Mouse (Mus musculus): Measurements from ENCODE around the gene Gpr19. TPM values are rescaled to one million over a fixed set of nuclear protein-coding genes. Genes with fewer than 3 reads are reported as not detected.

Gpr19 gene
- polyA plus RNA-seq, 1 experiment from 2014 or later, result 11.1 TPM

GRCm38 (mm10) chr6:134896570-134897436, 1.6 kb downstream of the Gpr19 start:
- no peaks in the 10 kb centered on the region for H3K36me3 ChIP-seq (ENCODE audit: insufficient read depth, low read length)
- ATAC-seq (replicated peaks; ENCODE audit: low FRiP score, low read depth) (no peak), DNase-seq (ENCODE audit: low spot score) (no peak)
- no peaks in the 10 kb centered on the region for H3K27me3 ChIP-seq (ENCODE audit: insufficient read depth, low read length)
- peak overlapping the region; percentile 45 for H3K4me3 ChIP-seq (replicated peaks; ENCODE audit: low read depth, low read length)
- H3K9me3 ChIP-seq (replicated peaks; ENCODE audit: low read length), result no peaks in the 10 kb centered on the region
- 0 out of 2 replicates have a peak overlapping the region, but pooled peaks have one; percentile 99 for H3K27ac ChIP-seq
- H3K4me1 ChIP-seq (replicated peaks; ENCODE audit: insufficient read depth, low read length), result 0 out of 2 replicates have a peak, but pooled peaks cover 3% of the 10 kb centered on the region
- 52% methylated on average over 15 of the region's 15 CpGs for WGBS
- H3K4me2 ChIP-seq (ENCODE audit: low read length), result peak overlapping the region; percentile 70
- no peak for TF ChIP-seq CTCF (IDR thresholded peaks at IDR 0.05; ENCODE audit: low read depth)
- peak overlapping the region; percentile 75 for H3K9ac ChIP-seq (ENCODE audit: low read depth, low read length)

GRCm38 (mm10) chr6:134890436-134890835, 7.9 kb downstream of the Gpr19 start:
- Histone ChIP-seq H3K36me3 (ENCODE audit: insufficient read depth, low read length) (no peaks in the 10 kb centered on the region), H3K9ac (ENCODE audit: low read depth, low read length) (no peak overlapping the region), H3K27ac (no peak overlapping the region), H3K4me3 (replicated peaks; ENCODE audit: low read depth, low read length) (no peak overlapping the region), H3K4me2 (ENCODE audit: low read length) (no peak overlapping the region), H3K27me3 (ENCODE audit: insufficient read depth, low read length) (no peaks in the 10 kb centered on the region), H3K4me1 (replicated peaks; ENCODE audit: insufficient read depth, low read length) (peaks cover 4% of the 10 kb centered on the region; the same call in 1 of the 2 replicates), H3K9me3 (replicated peaks; ENCODE audit: low read length) (no peaks in the 10 kb centered on the region)
- no peak for TF ChIP-seq CTCF (IDR thresholded peaks at IDR 0.05; ENCODE audit: low read depth)
- ATAC-seq (replicated peaks; ENCODE audit: low FRiP score, low read depth) (no peak), DNase-seq (ENCODE audit: low spot score) (no peak)
- 65% methylated on average over 7 of the region's 7 CpGs for WGBS

GRCm38 (mm10) chr6:134889763-134890162, 8.6 kb downstream of the Gpr19 start:
- TF ChIP-seq CTCF (IDR thresholded peaks at IDR 0.05; ENCODE audit: low read depth), result no peak
- 96% methylated on average over 1 of the region's 1 CpGs for WGBS
- Histone ChIP-seq H3K36me3 (ENCODE audit: insufficient read depth, low read length) (no peaks in the 10 kb centered on the region), H3K9ac (ENCODE audit: low read depth, low read length) (no peak overlapping the region), H3K27me3 (ENCODE audit: insufficient read depth, low read length) (no peaks in the 10 kb centered on the region), H3K4me3 (replicated peaks; ENCODE audit: low read depth, low read length) (no peak overlapping the region), H3K4me1 (replicated peaks; ENCODE audit: insufficient read depth, low read length) (peaks cover 4% of the 10 kb centered on the region; the same call in 1 of the 2 replicates), H3K9me3 (replicated peaks; ENCODE audit: low read length) (no peaks in the 10 kb centered on the region), H3K4me2 (ENCODE audit: low read length) (no peak overlapping the region), H3K27ac (no peak overlapping the region)
- DNase-seq (ENCODE audit: low spot score) (no peak), ATAC-seq (replicated peaks; ENCODE audit: low FRiP score, low read depth) (no peak)

- H3K9ac ChIP-seq (ENCODE audit: low read depth, low read length), result no peak overlapping the region
- peaks cover 4% of the 10 kb centered on the region; the same call in 1 of the 2 replicates for H3K4me1 ChIP-seq (replicated peaks; ENCODE audit: insufficient read depth, low read length)
- no peaks in the 10 kb centered on the region for H3K36me3 ChIP-seq (ENCODE audit: insufficient read depth, low read length)
- no peak for ATAC-seq (replicated peaks; ENCODE audit: low FRiP score, low read depth)
- TF ChIP-seq CTCF (IDR thresholded peaks at IDR 0.05; ENCODE audit: low read depth), result no peak
- DNase-seq (ENCODE audit: low spot score), result no peak
- H3K27me3 ChIP-seq (ENCODE audit: insufficient read depth, low read length), result no peaks in the 10 kb centered on the region
- H3K27ac ChIP-seq, result no peak overlapping the region
- no peak overlapping the region for H3K4me3 ChIP-seq (replicated peaks; ENCODE audit: low read depth, low read length)
- H3K9me3 ChIP-seq (replicated peaks; ENCODE audit: low read length), result no peaks in the 10 kb centered on the region
- no peak overlapping the region for H3K4me2 ChIP-seq (ENCODE audit: low read length)
- 4% methylated on average over 4 of the region's 4 CpGs for WGBS
Observed at GRCm38 (mm10) chr6:134888563-134889017, 9.8 kb downstream of the Gpr19 start.

- ATAC-seq (replicated peaks; ENCODE audit: low FRiP score, low read depth) (peak; percentile 79), DNase-seq (ENCODE audit: low spot score) (peak; percentile 85)
- WGBS, result 7% methylated on average over 10 of the region's 10 CpGs
- no peak overlapping the region for H3K27ac ChIP-seq
- no peaks in the 10 kb centered on the region for H3K27me3 ChIP-seq (ENCODE audit: insufficient read depth, low read length)
- H3K4me3 ChIP-seq (replicated peaks; ENCODE audit: low read depth, low read length), result peak overlapping the region; percentile 7; the same call in 1 of the 2 replicates
- H3K4me1 ChIP-seq (replicated peaks; ENCODE audit: insufficient read depth, low read length), result peaks cover 4% of the 10 kb centered on the region; the same call in 1 of the 2 replicates
- H3K4me2 ChIP-seq (ENCODE audit: low read length), result peak overlapping the region; percentile 47
- no peak for TF ChIP-seq CTCF (IDR thresholded peaks at IDR 0.05; ENCODE audit: low read depth)
- no peaks in the 10 kb centered on the region for H3K36me3 ChIP-seq (ENCODE audit: insufficient read depth, low read length)
- no peak overlapping the region for H3K9ac ChIP-seq (ENCODE audit: low read depth, low read length)
- no peaks in the 10 kb centered on the region for H3K9me3 ChIP-seq (replicated peaks; ENCODE audit: low read length)
Observed at GRCm38 (mm10) chr6:134887711-134888449, 10.5 kb downstream of the Gpr19 start.

GRCm38 (mm10) chr6:134887008-134887407, 11.4 kb downstream of the Gpr19 start:
- WGBS, result 44% methylated on average over 5 of the region's 5 CpGs
- Histone ChIP-seq H3K9me3 (replicated peaks; ENCODE audit: low read length) (no peaks in the 10 kb centered on the region), H3K27me3 (ENCODE audit: insufficient read depth, low read length) (no peaks in the 10 kb centered on the region), H3K4me2 (ENCODE audit: low read length) (no peak overlapping the region), H3K9ac (ENCODE audit: low read depth, low read length) (no peak overlapping the region), H3K36me3 (ENCODE audit: insufficient read depth, low read length) (no peaks in the 10 kb centered on the region), H3K4me1 (replicated peaks; ENCODE audit: insufficient read depth, low read length) (peaks cover 4% of the 10 kb centered on the region; the same call in 1 of the 2 replicates), H3K27ac (no peak overlapping the region), H3K4me3 (replicated peaks; ENCODE audit: low read depth, low read length) (no peak overlapping the region)
- no peak for DNase-seq (ENCODE audit: low spot score)
- ATAC-seq (replicated peaks; ENCODE audit: low FRiP score, low read depth), result no peak
- no peak for TF ChIP-seq CTCF (IDR thresholded peaks at IDR 0.05; ENCODE audit: low read depth)
